Mouse (Mus musculus) right cerebral cortex, postnatal 14 days (tissue): ENCODE measurements at regions not wholly inside any gene's neighbourhood (a gene's known extent, or its start where the extent isn't known, plus 50 kb on each side); places are given as distances from the start of the nearest gene placed in this dataset.
"Not testable (repeated sequence)": the region's sequence is repeated elsewhere in the genome, so short reads cannot be mapped to it uniquely, and the experiment has no call there.

Experiments used
- DNase-seq: peaks from one replicate; pipeline ENCODE4 v3.0.0; 2022

DNA sequence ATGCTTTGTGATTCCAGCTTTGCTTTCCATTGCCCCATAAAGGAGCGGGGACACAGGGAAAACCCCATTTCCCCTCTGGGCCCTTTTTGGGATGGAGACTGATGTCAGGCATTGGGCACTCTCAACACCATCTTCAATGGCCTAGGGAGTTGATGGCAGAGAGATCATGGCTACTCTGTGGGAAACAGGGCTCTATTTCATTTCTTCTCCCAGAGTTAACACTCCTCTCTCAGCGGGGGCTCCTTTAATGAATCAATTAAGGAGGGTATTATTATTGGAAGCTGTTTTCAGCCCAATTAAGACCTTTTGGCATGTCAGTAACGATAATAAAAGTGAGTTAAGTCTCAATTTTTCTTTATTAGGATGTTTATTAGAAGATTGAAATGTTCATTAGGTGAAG, 250.4 kb downstream of the Sec16b start:
- DNase-seq: no peak

DNA sequence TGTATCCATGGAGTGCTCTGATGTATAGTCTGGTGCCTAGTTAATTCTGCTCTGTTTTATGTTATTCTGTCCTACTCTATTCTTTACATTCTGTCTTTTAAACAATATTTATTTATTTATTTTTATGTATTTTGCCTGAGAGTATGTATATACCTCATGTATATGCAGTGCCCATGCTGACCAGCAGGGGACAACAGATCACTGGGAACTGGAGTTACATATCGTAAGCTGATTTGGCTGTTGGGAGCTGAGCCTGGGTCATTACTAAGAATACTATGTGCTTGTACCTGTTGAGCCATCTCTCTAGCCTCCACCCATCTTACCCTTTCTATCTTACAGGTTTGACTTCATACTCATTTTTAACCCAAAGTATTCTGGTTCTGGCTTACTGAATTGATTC, 251.8 kb downstream of the Sec16b start:
- no peak for DNase-seq

DNA sequence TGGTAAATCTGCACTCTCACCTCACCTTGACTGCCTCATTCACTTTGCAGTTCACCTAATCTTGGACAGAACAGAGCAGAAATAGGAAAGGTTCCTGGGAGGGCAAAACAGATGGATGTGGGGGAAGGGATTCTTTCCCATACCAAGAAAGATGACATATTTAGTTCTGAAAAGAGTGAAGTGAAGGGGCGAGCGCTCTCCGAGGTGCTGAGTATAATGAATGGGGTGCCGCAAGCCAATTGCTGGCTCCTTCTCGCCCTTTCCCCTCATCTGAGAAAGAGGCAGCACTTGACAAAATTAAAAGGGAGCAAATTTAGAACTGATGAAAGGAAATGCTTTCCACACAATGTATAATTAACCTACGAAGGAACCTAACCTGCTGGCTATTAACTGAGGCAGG, 261.7 kb downstream of the Sec16b start:
- DNase-seq: no peak

DNA sequence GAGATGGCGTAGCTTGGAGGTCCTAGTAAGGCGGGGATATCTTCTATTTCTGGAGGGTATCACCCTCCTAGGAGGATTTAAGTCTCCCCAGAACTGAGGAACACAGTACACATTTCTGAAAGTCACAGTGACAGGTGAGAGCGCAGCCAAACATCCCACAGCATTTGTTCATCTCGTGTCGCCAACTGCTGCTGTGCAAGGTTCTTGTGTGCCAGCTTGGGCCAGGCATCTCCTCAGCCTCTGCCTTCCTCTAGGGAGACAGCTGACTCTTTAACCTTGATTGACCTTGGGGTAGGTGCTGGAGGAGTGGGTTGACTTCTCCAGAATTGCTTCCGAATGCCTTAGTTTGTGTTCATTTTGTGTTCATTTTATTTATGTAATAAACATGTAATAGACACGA, 291.2 kb downstream of the Sec16b start:
- DNase-seq: no peak

DNA sequence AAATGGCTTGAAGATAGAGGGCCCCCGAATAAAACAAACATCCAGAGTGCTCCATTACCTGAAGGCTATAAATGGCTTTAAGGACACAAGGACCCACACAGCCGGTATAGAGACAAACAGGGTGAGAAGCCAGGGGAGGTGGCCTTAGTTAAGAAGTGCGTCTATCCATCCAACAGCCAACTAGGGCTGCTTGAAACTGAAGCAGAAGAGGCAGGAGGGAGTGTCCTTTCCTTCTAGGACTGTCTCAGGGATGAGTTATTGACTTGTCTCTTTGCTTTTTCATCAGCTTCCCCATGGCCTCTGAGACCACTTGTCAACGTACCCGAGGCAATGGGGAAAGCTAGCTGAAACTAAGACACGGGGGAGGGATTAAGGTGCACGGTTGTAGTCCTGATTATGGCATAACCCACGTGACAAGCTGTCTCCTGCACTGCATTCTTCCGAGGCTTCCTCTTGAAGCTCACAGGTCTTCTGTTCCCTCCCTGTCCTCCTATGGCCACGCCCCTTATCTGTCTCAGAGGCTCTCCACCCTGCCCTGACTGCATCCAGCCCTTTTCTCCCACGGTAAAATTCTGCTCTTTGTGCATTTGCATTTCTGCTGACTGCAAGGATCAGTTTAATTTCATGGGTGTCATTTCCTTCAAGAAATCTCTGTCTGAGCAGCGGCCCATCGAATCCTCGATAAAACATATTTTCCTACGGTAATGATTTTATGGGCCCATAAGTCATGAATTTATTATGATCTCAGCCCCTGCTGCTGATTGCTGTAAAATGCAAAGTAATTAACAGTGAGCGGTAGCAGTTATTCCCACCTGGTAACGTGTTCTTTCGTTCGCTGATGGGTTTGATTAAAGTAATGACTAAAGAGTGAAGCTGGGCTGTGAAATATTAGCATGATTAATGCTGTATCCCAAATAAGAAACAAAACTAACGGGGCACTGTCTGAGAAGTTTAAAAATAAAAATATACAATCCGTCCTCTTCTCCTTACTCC, 292.3 kb downstream of the Sec16b start:
- DNase-seq: no peak

DNA sequence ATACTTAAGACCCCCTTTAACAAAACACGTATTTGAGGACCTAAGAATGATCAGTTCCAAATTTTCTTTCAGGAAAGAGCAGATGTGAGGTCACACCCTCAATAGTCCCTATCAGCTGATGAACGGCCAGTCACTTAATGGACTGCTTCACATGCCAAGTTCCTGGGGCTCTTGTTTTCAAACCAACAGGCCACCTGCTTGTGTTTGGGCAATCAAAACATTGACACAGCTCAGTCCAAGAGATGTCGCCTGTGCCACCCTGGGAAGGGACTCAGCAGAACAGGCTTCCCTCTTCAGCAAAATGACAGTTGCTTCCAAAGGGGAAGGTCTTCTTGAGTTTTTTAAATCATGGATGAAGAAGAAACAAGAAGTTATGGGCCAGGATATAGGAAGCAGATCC, 294.6 kb downstream of the Sec16b start:
- DNase-seq: no peak

DNA sequence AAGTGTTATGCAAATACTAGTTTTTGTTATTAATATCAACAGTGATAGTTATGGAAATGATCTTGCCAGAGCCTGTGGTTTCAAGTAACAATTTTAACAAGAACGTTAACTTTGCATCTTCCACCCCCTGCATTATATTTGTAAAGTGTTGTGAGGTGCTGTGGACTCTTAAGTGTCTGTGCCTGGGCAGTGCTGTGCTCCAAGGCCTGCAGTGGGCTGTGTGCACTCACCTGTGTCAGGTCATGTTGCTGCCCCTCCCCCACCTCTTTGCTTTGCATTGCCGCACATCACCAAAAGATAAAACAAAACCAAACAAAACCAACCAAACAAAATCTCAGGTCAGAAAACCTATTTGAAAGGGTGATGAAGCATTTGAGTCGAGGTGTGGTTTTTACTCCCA, 297.7 kb downstream of the Sec16b start:
- no peak for DNase-seq

DNA sequence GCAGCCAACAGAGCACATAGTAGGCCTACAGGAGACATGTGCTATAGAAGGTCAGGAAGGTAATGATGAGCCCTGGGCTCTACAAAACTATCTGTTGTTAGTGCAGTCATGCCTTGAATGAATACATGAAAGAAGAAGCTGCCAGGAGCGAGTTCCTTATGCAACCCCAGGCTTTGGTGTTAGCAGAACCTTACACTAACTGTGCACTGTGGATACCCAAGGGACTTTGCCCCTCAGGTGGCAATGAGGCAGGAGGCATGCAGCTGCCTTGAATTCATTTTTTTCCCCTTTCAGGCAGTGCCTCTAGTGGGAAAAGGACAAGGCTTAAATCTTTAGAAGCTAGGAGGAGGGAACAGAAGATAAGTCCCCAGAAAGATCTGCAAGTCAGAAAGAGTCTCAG, 299.8 kb downstream of the Sec16b start:
- no peak for DNase-seq

DNA sequence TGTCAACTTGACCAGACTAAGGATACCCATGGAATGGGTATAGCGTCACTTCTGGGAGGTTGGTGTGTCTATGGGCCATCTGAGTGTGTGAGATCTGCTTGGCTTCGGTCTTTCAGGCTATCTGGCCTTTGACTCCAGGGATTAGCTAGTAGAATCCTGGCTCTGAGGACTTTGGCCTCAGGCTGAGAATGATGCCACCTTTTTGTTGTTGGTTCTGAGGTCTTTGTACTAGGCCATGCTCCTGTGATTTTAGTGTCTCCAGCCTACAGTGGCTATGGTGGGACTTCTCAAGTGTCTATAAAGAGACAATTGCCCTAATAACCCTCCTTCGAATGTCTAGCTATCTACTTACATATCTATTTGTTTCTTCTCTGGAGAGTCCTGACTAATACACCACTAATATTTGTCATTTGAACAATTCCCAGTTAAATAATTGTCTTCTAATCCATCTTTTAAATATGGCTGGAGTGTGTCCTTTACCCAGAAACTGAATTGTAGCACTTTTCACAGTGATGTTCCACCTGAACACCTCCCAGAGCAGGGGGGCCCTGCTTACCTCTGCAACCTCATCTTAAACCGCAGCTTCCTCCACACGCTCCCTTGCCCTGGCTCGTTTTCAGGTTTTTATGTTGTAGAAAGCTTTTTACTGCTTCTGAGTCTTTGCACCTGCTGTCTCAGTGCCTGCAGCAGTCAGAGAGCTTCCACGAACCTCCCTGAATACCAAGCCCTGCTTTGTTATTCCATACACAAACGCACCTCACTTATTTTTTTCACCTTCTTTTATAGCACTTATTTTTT, 303.3 kb downstream of the Sec16b start:
- DNase-seq: no peak

DNA sequence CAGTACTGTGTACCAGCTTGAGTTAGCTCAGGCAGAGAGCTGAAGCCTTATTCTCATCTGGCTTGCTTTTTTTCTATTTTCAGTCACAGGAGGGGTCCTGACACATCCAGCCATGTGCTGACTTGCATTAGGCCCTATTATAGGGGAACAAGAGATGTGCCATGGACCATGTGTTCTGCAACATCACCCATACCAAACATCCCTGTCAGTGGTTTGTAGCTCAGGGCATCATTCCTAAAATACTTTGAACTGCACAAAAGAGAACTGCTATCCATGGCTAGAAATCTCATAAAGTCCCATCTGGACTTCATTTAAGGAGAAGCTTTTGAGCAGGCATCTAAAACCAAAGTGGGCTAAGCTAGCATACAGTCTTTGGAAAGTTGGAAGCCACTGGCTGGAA, 304.1 kb downstream of the Sec16b start:
- DNase-seq: no peak

DNA sequence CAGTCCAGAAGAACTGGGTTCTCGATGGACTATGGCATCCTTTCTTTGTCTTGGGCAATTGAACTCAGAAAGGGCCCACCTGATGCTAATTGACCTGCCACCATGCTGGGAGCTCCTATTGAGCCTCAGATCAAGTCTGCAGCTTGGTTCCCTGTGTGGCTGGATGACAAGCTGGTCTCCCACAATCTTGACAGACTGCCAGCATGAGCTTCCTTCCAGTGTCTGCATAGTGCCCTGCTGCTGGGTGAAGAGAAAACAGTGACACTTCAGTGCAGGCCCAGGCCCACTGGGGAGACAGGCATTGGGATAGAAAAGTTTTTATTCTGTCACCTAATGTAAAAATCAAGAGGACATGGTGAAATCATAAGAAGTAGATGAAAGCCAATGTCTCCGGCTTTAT, 321.4 kb downstream of the Sec16b start:
- DNase-seq: no peak

DNA sequence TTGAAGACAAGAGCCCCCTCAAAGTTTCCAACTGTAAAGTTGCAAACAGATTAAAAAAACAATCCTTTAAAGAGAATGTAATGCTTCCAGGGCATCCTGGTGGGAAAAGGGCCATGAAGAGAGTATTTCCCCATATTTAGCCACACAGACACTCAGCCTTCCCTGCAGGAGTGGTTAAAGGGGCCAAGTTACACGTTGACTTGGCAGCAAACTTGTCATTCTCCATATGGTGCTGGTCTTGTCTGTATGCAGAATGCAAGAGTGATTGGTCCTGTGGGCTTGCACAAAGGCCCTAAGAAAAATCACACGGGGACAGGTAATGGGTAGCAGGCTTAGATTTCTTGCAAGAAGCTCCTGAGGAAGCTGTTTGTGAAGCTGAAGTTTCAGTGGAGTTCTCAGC, 325.0 kb downstream of the Sec16b start:
- no peak for DNase-seq

DNA sequence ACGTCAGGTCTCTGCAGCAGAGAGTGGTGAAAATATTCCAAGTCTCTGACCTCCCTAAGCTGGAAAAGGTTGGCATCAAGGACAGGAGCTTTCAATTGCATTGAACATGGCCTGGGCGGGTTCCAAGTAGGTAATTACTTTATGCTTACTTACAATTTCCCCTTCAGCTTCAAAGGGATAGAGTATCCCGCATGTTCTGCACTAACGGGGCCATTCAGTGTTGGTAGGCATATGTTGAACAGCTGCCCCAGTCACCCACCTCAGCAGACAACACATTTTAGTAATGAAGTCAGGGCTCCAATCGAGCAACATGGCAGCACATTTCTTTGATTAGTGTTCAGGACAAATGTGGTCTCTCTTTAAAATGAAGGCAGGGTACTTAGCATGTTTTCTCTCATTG, 366.2 kb downstream of the Sec16b start:
- no peak for DNase-seq

DNA sequence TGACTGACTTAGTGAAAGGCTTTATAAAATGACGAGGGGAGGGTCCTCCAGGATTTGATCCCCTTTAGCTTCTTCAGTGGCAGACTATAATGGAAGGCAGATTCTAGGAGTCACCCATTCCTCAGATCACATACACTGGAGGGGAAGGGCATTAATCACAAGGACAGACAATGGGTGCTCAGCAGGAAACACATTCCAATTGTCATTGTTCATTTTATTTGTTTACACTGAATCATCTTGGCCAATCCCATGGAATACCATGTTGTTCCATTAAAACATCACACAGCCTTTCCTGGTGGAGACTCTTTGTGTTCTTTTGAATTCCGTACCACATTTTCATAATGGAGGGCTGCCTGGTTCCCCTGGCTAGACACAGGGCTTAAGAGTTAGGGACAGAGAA, 368.5 kb downstream of the Sec16b start:
- DNase-seq: no peak

DNA sequence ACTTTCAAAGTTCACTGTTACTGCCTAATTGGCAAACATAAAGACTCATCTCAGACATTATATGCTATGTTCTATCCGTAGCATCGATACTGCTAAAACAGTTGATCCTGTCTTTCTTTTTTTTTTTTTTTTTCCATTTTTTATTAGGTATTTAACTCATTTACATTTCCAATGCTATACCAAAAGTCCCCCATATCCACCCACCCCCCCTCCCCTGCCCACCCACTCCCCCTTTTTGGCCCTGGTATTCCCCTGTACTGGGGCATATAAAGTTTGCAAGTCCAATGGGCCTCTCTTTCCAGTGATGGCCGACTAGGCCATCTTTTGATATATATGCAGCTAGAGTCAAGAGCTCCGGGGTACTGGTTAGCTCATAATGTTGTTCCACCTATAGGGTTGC, 370.6 kb downstream of the Sec16b start:
- DNase-seq: not testable (repeated sequence)

DNA sequence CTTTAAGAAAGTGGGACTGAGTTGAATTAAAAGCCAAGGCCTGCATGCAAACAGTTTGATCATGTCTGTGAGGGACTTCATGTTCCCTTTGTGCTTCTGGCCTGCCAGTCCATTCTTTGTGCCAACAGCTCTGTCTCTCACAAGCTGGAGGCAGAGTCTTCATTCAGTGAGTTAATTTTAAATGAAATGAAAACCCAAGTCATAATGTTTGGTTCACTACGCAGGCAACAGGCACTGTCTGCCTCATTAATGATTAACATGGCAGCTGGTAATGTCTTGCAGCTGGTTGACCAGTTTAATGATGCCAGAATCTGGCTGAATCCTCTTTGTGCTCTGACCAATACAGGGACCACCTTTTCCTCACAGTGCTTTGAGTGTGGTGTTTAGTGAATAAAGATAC, 380.6 kb downstream of the Sec16b start:
- DNase-seq: no peak

DNA sequence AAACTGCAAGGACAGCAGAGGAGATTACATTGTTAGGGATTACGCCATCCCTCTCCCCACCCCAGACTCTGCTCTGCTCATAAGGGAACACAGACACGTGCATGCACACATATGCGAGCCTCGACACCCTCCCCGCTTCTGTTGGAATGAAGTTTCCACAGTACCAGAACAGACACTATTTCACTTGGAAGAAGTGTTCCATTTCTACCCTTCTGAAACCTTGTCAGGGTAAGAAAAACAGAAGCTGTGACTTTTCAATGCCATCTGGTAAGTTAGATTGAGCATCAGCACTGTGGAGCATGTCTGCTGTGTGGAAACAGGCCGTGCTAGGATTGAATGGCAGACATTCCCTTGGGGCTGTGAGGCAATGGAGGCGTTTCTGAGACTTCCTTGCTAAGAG, 382.0 kb downstream of the Sec16b start:
- peak; percentile 25 for DNase-seq

DNA sequence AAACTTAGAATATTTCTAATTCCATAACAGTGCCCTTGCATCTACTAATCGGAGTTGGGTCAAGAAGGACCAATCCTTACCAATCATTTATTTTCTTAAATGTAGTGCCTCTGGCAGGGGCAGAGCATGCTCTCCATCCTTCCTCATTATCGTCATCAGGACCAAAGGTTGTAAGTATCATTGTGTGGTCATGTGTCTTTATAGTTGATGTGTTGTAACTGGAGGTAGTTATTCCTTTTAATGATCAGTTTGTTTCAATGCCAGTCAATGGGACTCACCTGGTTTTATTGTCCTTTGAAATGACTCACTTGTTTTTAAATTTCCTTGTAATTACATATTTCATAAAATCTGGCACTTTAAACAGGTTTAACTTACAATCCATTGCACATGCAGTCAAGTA, 399.6 kb downstream of the Sec16b start:
- DNase-seq: no peak

DNA sequence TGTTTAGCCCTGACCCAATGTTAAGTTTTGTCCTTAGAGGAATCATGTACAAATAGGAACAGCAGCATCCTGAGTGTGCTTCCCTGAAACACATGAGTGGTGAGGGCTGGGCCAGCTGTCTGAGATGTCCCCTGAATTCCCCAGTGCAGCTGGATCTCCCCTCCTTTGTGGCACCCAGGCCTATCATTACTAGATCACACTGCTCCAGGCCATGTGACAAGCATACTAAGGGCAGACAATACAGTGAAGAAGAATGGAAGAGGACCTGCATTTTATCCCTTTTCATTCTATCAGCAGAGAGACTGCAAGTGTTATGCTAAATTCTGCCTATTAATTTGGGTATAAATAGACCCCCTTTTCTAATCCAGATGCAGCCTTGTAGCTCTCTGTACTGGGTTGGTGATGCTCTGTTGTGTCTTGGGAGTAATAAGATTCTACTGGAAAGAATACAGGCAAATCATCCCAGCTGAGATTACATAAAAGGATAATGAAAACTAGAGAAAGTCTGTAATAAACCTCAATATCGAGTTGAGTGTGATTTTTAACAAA, 418.3 kb downstream of the Brinp2 start:
- no peak for DNase-seq

DNA sequence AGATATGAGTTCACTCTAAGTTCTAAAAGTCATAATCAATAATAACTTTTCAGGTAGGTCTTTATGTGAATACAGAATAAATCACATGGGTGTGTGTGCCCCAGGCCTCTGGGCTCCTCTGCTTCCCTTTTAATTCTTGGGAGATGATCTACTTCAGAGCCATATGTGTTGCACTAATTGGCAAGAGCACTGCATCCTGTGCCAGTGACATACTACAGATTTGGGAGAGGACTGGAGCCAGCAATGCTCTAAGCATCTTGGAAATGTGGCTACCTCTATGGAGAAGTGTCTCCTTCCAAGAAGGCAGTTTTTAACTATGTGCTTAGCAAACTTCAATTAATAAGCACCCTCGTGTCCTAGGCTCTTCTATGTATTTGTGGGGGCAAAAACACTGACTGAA, 416.6 kb downstream of the Brinp2 start:
- no peak for DNase-seq

DNA sequence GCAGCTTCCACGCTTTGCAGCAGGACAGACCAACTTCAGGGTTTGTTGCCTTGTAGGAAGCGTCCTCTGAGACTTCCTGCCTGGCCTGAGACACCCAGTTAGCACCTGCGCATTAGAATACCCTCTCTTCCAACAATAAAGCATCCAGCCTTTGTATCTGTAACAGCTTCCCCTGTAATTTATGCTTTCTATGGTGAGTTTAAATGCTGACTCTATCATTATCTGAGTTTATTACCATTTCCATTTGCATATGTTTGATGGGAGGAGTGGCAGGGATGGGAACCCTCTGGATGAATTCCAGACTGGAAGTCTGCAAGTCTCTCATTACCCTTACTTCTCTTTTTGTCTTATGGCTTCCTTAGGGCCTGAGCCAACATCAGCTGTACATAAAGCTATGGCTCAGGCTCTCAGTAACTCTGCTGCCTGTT, 415.8 kb downstream of the Brinp2 start:
- DNase-seq: no peak

DNA sequence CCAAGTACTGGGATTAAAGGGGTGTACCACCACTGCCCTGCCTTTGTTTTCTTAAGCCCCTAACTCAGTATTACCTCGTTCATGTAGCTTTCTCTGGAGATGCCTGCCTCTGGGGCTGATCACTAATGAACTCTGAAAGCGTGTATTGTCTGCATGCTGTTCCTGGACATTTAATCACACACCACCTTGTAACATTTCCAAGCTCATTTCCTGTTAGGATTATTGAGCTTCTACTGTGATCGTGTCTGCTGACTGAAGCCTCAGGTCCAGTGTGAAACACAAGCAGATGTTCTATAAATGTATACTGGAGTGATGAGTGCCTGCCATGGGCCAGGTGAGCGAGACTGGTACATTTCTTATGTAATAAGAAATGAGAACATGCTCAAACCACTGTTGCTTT, 398.6 kb downstream of the Brinp2 start:
- no peak for DNase-seq

DNA sequence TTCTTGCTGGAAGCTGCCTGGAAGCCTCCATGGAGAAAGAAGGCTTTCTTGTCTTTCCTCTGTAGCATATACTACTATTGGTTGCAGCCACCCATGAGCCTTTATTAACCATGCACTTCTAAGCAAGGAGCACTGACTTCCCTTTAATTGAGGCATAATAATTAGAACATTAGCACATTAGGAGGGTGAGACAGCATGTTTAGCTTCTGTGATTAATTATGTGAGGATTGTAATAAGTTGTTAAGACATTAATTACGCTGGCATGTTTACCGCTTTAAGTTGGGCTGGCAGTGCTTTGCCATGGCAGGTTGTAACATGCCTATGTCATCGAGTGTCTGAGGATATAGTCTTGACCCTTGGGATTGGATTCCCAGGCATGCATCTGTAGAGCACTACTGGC, 391.7 kb downstream of the Brinp2 start:
- DNase-seq: no peak

DNA sequence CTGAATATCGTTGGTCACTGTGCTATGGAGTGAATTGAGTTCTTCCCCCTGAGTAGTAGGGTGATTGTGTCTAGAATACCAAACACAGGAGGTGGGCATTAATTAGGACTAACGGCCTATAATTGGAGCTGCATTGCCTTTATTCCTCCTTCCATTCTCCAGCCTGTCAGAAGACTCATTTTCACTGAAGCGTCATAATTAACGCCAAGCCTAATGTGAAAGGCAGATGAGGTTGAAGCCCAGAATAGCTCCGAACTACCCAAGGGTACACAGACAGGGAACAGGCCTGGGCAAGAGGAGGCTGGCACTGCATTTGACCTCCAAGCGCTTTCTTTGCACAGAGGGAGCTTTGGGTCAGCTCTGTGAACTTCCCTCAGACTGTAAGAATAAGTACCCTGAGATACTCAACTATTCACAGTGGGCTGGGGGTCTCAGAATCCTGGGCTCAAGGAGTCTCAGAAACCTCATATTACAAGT, 386.5 kb downstream of the Brinp2 start:
- no peak for DNase-seq
